Mouse (Mus musculus): ENCODE measurements around the gene Phactr1.

The Phactr1 gene

DNA sequence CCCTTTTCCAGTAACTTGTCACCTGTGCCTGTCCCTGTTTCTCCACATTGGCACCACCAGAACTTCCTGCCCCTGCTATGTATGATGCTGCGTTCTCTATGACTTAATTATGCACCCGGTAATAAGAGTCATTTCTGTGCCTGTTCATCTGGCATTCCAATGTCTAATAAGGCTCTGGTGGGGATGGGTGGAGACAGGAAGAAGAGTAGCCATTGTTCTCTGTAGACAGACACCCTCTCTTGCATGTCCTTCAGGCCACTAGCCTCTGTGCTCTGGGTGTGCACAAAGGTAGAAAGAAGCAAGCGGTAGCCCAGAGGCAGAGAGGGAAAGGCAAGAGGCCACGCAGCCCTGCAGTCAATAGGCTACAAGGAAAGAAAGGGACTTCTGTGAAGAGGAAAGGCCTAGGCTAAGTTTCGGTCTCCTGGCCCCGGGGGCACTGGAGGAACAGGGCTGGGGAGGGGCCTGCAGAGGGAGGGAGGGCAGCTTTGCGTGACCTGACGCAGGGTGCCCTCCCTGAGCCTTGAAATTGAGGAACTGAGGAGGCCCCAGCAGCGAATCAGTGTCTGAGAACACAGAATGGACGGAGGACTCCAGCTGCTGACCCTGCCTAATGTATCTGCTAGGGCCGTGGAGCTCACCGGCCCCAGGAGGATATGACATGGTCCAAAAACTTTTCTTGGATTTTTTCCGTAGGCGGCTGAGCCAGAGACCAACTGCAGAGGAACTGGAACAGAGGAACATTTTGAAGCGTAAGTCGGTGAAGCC, 442.1 kb downstream of the Phactr1 start:
- DNase-seq (ENCODE audit: low read depth, low spot score), result no peak

DNA sequence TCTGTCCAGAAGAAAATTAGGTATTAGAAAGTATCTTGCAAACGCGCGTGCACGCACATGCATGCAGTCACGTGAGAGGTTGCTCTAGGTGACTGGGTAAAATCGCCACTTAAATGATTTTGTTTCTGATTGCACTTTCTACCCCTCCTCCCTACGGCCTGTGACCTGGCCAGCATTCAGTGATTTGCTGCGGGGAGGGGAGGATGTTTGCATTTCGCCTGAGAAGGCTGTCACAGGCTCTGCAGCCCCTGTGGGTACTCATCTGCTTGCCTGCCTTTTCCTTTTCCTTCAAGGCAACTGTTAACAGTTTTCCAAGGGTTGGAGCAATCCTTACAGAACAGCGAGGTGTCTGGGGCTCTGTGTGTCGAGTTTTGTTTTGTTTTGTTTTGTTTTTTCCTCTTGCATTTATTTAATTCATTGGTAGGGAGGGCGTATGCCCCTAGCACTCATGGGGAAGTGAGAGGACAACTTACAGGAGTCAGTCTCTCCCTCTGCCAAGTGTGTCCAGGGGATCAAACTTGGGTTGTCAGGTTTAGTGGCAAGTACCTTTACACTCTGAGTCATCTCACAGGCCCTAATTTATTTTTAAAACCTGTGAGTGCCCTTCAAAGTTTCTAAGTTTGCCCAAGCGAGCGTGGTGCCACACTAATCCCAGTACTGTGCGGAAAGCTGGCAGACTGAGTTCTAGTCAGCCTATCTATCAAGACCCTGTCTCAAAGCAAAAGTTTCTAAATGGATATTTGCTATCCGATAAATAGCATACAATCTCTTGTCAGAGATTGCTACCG, 443.7 kb downstream of the Phactr1 start:
- no peak for DNase-seq (ENCODE audit: low read depth, low spot score)

DNA sequence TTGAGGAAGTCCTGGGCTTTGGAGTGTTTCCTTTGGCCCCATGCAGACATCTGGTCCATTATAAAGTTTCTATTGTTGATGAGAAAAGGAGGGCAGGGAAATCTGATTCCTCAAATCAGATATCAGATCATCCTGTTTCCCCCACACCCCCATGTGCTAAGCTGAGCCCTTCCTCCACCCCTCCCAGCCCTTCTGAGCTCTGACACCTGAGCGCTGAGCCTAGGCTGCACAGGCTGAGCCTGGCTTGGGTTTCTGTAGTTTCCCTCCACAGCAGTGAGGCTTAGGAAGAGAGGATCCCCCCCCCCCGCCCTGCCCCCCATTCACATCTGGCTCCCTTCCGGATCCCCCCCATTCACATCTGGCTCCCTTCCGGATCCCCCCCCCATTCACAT, 444.3 kb downstream of the Phactr1 start:
- DNase-seq (ENCODE audit: low read depth, low spot score), result peak; percentile 16

DNA sequence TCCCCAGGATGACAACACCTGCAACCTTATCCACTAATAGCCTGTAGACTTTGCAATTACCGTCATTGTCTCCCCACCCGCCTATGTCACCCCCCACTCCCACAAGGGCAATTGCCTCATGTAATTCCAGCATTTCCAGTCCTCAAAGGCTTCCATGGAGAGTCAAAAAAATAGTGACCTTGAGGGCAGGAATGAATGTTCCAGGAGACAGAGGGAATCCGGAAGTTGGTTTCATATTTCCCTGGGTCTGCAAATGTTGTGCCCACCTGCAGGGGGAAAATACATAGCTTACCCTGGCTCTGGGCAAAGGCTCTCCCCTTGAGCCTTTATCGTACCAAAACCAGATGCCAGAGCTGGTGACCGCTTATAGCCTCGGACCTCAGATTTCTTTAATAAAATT, 449.7 kb downstream of the Phactr1 start:
- DNase-seq (ENCODE audit: low read depth, low spot score), result peak; percentile 41

DNA sequence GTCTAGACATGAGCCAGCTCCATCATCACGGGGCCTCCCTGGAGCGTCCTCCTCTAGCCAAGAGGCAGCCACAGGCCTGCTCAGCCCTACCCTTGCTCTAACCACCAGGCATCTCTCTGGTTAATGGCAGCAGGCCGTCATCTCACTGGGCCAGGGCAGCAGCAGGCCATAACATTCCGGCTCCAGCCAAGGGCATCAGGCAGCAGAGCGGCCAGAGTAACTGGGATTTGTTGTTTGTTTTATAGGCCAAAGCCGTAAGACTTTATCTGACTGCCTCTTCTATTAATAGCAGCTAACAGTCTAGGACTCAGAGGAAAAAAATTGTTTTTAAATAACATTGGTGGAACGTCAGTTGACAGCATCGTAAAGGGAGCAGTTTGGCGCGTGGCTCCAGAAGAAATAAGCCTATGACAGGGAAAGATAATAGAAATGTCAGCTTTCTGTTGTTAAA, 451.3 kb downstream of the Phactr1 start:
- DNase-seq (ENCODE audit: low read depth, low spot score), result no peak

DNA sequence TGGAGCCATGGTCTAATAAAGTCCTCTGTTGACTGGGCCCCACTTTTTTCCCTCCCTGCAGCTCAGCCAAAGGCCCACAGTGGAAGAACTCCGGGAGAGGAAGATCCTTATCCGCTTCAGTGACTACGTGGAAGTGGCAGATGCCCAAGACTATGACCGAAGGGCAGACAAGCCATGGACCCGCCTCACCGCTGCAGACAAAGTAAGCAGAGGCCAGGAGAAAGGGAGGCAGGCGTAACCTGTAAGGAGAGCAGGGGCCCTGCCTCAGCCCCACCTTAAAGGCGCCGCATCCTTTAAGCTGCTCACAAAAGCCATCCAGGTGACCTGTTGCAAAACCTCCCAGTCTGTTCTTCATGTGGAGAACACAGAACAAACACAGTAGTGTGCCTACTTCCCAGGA, 452.4 kb downstream of the Phactr1 start:
- no peak for DNase-seq (ENCODE audit: low read depth, low spot score)

DNA sequence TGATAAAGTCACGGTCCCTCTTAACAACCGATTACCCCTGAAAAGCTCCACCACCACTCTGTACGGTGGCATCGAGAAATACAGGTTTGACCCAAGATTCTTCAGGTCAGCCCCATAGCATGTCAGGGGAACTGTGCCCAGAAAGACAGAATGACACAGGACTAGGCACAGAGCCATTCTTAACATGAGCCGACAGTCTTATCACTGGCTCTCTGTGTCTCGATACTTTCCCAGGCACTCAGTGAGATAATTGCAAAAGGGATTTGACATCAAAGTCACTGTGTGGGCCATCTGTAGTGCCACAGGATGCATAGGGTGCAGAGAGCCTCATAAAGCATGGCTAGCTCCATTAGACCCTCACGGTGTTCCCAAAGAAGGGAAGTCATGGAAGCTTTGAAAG, 453.0 kb downstream of the Phactr1 start:
- DNase-seq (ENCODE audit: low read depth, low spot score), result no peak

DNA sequence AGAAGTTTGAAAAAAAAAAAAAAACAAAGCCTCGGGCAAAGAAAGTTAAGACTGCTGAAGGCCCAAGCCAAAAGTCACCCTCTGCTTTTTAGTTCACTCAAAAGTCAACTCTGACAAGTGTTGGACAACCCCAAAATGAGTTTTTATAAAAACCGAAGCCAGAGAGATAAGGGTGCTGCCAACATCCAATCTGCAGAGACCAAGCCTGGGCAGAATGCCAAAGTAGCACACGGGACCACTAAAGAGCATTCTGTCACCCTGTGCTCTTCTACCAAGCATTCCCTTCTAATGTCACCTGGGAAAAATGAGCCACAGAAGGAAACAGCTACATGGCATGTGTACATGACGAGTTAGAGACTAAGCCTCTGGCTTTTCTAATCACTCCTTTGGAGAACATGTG, 454.0 kb downstream of the Phactr1 start:
- no peak for DNase-seq (ENCODE audit: low read depth, low spot score)

DNA sequence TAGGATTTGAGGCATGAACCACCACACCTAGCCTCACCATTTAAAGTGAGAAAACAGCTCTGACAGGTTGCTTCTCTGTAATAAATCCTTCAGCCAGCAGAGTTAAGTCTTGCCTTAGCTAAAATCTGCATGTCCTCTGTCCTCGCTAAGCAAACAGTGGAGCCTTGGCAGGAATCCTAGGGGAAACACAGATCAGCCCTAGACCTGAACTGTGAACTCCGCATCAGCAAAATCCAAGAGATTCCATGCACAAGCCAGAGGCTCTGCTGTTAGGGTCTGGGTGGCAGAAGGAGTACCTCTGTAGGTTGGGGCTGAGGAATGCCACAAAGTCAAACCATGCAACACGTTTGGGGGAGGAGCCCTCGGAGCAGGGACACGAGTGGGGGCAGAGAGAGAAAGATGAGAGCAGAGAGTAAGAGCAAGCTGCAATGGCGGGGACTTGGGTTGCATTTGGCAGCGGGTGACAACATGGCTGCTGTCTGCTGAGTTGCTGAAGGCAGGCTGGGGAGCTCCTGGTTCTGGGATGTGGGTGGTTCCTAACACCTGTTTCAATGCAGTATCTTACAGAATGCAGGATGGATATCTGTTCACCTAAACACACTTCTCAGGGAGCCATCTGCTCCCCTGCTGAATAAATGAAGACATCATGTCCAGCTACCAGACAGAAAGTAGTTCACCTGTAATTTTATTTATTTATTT, 464.4 kb downstream of the Phactr1 start:
- no peak for DNase-seq (ENCODE audit: low read depth, low spot score)

DNA sequence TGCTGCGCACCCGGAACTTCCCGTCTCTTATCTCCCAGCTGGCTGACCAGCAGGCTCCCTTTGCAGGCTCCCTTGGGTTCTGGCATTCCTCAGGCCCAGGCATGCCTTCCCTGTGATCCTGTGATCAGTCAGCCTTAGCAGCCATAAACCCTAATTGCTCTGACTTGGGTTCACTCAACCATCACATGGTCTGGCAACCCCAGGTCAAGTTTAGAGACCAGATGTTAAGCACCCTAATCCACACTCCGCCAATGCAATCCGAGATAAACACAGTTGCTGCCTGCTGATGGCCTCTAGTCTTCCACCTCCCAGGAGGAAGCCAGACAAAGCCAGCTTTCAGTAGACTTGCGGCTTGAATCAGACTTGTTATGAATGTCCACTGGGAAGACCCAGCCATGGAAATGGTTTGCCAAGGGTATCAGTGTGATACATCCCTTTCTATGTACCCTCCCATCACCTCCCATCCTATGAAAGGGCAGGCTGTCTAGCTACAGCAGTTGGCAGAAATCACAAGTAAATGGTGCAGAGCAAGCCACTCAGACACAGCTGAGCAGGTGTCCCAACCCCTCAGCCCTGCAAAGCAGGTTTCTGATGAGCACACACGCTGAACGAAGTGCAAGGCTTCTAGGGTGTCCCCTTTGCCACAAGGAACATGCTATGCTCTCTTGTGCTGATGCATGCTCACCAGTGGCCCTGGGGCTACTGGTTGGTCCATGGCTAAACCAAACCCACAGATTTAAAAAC, 466.3 kb downstream of the Phactr1 start:
- no peak for DNase-seq (ENCODE audit: low read depth, low spot score)

DNA sequence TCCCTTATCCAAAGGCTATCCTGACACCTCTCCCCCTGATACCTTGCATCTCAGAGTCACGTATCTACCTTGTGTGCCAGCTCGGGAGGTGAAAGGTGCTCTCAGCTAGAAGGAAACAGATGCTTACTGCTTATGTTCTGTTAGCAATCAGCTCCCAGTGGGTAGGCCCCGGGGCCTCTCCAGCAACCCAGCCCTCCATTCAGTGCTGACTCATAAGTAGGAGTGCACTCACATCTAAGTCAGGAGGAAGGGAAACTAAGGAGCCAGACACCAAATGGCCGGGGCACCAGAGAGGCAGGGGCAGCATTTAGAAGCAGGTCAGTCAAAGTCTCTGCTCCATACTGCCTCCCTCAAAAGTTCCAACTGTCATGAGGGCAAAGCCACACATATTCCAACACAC, 468.3 kb downstream of the Phactr1 start:
- DNase-seq (ENCODE audit: low read depth, low spot score), result no peak

DNA sequence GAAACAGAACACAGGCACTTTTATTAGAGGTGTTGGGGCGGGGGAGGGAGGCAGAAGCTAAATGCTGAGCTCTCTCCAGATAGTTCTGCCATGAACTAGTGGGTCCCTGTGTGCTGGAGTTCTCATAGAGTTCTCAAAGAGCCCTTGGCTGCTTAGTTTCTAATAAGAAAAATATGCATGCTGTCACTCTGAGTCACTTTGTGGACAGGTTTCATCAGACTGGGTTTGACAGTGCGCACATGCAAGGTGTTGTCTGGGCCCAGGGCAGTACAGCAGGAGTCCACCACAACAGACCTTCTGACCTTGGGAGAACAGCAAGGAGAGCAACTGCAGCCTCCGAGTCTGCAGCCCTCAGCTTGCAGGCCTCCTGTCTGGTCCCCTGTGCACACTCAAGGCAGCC, 469.2 kb downstream of the Phactr1 start:
- no peak for DNase-seq (ENCODE audit: low read depth, low spot score)

DNA sequence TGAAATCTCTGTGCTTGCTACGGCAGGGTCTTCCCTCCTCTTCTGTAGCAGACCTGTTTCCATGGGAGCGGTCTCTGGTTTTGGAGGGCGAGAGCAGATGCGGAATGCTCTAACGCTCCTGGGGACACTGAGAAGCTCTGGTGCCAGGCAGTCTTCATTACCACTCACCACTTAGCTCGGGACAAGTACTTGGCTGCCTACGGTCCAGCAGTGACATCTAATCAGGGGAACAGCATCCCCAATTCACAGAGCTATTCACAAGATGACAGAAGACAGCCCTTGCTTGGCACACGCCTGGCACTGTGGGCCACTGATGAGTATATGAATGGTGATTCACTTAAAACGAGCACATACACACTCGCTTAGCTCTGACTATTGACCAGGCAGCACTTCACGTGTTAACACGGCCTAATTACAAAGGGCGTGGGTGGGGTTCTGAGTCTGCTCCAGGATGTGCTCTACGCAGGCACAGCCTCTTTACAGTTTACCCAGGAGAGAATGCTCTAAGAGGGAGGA, 471.6 kb downstream of the Phactr1 start:
- DNase-seq (ENCODE audit: low read depth, low spot score), result no peak

DNA sequence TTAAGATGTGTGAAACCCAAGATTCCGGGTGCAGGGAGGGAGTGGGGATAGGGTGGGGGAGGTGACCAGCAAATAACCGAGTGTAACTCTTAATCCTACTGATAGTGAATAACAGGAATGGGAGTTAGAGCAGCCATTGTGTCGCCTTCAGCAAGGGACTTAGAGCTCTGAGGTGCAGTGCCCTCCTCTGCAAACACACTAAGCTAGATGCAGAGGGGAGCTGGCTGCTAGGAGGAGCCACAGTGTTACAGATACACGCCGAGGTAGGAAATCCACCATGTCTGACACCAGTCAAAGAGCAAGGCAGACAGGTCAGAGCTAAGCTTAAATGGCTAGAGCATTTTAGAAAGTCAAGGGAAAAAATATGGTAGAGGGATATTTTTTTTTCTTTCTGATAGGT, 476.9 kb downstream of the Phactr1 start:
- DNase-seq (ENCODE audit: low read depth, low spot score), result no peak

DNA sequence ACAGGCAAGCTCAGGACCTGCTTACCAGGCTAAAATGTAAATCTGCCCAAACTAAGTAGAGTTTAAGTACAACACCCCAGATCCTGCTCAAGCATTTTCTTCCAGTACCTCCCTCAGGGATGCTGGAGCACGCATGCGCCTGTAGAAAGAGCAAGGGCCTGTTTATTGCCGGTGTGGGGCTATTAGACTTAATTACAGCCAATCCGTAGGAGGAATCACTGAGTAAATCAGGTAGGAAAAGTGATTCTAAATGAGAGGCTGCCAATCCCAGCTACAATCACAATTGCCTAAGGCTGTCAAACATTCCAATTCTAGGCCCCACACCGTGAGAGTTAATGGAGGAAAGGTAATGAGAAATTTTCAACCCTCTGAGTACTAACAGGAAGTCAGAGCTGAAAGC, 477.9 kb downstream of the Phactr1 start:
- peak; percentile 54 for DNase-seq (ENCODE audit: low read depth, low spot score)

DNA sequence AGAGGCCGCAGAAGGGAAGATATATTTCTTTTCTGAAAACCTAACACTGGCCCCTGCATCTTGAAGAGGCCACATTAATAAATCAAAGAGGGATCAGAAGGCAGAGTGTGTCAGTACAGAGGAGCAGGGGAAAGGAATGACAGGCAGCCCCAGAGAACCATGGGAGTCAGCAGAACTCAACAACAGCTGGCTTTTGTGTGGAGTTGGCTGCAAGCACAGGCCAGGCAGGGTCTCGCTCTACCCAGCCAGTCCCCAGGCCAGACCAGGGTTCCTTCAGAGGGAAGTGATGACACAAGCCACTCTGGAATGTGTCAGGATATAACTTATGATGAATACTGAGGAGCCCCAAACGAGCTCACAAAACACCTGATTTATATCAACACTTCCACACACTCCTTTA, 479.0 kb downstream of the Phactr1 start:
- no peak for DNase-seq (ENCODE audit: low read depth, low spot score)

DNA sequence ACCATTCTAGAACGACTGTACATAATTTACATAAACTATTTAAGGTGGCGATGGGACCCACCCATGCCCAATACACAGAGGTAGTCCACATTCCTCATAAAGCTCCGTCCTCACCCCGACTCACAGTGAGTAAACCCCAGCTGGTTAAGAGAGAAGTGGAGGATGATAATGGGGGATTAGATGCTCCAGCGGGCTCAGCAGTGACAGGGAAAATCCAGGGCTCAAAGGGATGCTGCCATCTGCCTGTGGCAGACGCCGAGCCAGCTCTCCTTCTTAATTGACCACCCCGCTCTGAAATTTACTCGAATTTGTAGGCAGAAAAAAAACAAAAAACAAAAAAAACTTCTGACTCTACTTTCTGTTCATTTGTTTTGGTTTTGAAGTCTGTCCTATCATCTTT, 487.3 kb downstream of the Phactr1 start:
- DNase-seq (ENCODE audit: low read depth, low spot score), result no peak

DNA sequence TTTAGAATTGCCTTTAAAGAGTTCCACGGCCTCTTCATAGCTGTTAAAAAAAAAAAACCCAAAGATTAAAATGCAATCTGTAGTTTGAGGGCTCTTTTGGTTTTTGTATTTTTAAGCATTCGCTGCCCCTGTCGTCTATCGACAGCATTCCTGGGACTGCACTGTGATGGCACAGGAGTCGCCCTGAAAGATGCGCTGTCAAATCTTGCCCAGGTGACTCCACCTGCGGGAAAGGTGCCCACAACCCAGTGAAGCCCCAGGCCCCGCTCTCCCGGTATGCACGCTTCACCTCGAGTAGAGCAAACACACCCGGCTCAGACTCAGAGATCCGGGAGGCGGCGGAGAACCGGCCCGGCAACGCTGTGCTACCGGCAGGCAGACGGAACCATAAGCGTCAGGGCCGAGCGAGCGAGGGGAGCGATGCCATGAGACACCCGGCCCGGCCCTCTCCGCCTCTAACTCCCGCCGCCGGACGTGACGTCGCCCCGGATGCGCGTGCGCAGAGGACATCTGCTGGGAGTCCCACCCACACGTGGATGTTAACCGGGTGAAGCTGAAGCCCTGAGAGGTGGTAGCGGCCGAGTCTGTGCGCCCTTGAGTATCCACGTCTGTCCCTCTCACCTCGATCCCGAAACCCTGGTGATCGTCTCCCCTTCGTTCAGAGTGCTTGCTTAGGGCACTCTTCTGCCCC, 490.7 kb downstream of the Phactr1 start, which contains the start of gene Tbc1d7:
Gene Tbc1d7 (minus strand): TSS at position 482 of the 691 bp plus-strand sequence.
- peak; percentile 95 for DNase-seq (ENCODE audit: low read depth, low spot score)

DNA sequence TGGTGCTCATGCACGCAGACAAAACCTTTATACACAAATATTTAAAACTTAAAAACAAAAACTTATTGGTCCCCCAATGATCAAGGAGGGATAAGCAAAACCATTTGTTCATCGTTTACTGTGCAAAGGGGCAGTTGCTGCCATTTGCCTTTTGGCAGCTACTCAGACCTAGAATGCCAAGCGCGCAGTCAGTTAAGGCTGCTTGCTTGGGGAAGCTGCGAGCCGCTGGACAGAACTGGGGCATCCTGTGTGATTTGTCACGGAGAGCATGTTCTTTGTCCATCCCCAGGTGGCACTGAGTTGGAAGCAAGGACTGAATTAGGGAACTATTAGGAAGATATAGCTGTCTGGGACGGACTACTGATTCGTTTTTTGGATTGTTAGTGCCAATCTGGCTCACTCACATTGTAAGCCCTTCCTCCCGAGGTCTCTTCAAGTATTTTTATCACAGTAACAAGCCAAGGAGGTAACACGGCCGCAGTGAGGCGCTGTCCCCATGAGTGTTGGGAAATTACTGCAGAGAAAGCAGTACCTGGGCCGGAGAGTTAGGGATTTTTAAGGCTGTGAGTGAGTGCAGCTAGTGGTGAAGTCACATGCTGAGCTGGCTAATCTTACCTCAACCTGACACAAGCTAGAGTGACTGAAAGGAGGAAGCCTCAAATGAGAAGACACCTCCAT, 491.8 kb downstream of the Phactr1 start:
- DNase-seq (ENCODE audit: low read depth, low spot score), result no peak

DNA sequence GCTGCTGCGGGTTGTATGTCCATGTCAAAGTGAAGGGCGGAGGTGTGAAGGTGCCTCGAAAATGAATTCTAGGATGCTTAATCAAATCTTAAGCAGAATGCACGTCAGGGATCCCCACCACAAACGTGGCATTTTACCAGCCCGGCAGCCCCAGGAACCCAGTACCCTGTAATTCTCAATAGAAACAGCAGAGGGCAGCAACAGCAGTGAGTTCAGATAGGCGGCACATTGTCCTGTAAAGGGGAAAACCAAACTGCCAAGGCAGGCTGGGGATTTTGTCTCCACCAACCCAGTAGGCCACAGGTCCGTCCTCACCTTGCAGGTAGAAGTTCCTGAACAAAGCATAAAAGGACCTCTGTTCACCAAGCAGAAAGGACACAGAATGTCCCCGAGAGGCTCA, 492.8 kb downstream of the Phactr1 start:
- DNase-seq (ENCODE audit: low read depth, low spot score), result peak; percentile 79
